Mouse (Mus musculus) small intestine, adult 2 months (tissue): ENCODE measurements around the gene Btg3. TPM values are rescaled to one million over a fixed set of nuclear protein-coding genes. Genes with fewer than 3 reads are reported as not detected.
A peak's percentile ranks its signal among the peaks of the same experiment; 100 is the strongest.
"Not testable (repeated sequence)": the region's sequence is repeated elsewhere in the genome, so short reads cannot be mapped to it uniquely, and the experiment has no call there.

Source experiments
- H3K27ac ChIP-seq: fragments of 200-500 bp; 2 replicates; pipeline ENCODE4 v1.5.1; 2012; ENCODE audit warnings: low read depth, low read length, control low read depth, inconsistent platforms; ENCODE audit not compliant: insufficient read depth
- H3K27me3 ChIP-seq: fragments of 200-500 bp; 2 replicates; pipeline ENCODE4 v1.6.1; 2012; ENCODE audit warnings: mild to moderate bottlenecking, moderate library complexity, low read length, inconsistent platforms; ENCODE audit not compliant: control insufficient read depth, insufficient read depth
- H3K36me3 ChIP-seq: fragments of 200-500 bp; 2 replicates; pipeline ENCODE4 v1.6.1; 2012; ENCODE audit warnings: mild to moderate bottlenecking, low read length, control low read depth, inconsistent platforms; ENCODE audit not compliant: control insufficient read depth, insufficient read depth
- H3K4me1 ChIP-seq: fragments of 200-500 bp; 2 replicates; pipeline ENCODE4 v1.6.1; 2012; ENCODE audit warnings: low read length, inconsistent platforms, mixed read lengths; ENCODE audit not compliant: control insufficient read depth, insufficient read depth, insufficient read length
- H3K4me3 ChIP-seq: fragments of 200-500 bp; 2 replicates; pipeline ENCODE4 v1.5.1; 2012; ENCODE audit warnings: low read depth, mild to moderate bottlenecking, control low read depth, inconsistent platforms, low read length, moderate library complexity
- CTCF ChIP-seq: fragments of 200-500 bp; IDR thresholded peaks from 2 replicates; pipeline ENCODE4 v1.5.1; 2012; ENCODE audit warnings: low read depth, mild to moderate bottlenecking, control low read depth, inconsistent platforms, low read length, moderate library complexity, mixed read lengths; ENCODE audit not compliant: insufficient replicate concordance, insufficient read length; ENCODE audit errors: extremely low read depth
- POLR2A ChIP-seq: fragments of 200-500 bp; IDR thresholded peaks from 2 replicates; pipeline ENCODE4 v1.6.1; 2012; ENCODE audit warnings: low read depth, mild to moderate bottlenecking, control low read depth, inconsistent platforms, low read length, moderate library complexity
- WGBS: fragments of 180-500 bp; shearing (Covaris S2); methylation state at CpG from one replicate; pipeline ENCODE4 v1.1.7; 2018; 5-methylcytosine and 5-hydroxymethylcytosine counted together
- polyA plus RNA-seq: library from polyadenylated mRNA; depleted of rRNA; stranded (reverse); fragments of >200 nt; gene quantifications from 2 replicates; pipeline ENCODE4 v1.2.3, GENCODE M21; 2012

Gene Btg3
- polyA plus RNA-seq, 1 experiment: 0.72 TPM

- TF ChIP-seq CTCF: no peak
- no peak for TF ChIP-seq POLR2A
- H3K4me1 ChIP-seq: peaks cover 5% of the 10 kb centered on the region; the same call in 1 of the 2 replicates
- 79% methylated on average over 8 of the region's 8 CpGs for WGBS
- H3K27me3 ChIP-seq: no peaks in the 10 kb centered on the region
- H3K4me3 ChIP-seq: no peak overlapping the region
- peaks cover 7% of the 10 kb centered on the region; the same call in 1 of the 2 replicates for H3K36me3 ChIP-seq
- H3K27ac ChIP-seq: no peak overlapping the region
Observed at GRCm38 (mm10) chr16:78373743-78374142, 3.2 kb downstream of the Btg3 start.

- Histone ChIP-seq H3K27me3 (no peaks in the 10 kb centered on the region), H3K27ac (no peak overlapping the region), H3K4me3 (no peak overlapping the region), H3K36me3 (peaks cover 11% of the 10 kb centered on the region), H3K4me1 (peaks cover 5% of the 10 kb centered on the region; the same call in 1 of the 2 replicates)
- TF ChIP-seq CTCF: no peak
- no peak for TF ChIP-seq POLR2A
- WGBS: 74% methylated on average over 5 of the region's 5 CpGs
Observed at GRCm38 (mm10) chr16:78372786-78373185, 4.2 kb downstream of the Btg3 start.

- Histone ChIP-seq H3K4me3 (no peak overlapping the region), H3K4me1 (no peaks in the 10 kb centered on the region), H3K36me3 (peaks cover 17% of the 10 kb centered on the region), H3K27me3 (no peaks in the 10 kb centered on the region), H3K27ac (no peak overlapping the region)
- no peak for TF ChIP-seq CTCF
- TF ChIP-seq POLR2A: no peak
- WGBS: 52% methylated on average over 7 of the region's 7 CpGs
Observed at GRCm38 (mm10) chr16:78371491-78372046, 5.4 kb downstream of the Btg3 start.

GRCm38 (mm10) chr16:78364554-78364953 lies 12.4 kb downstream of the Btg3 start:
- H3K4me1 ChIP-seq, H3K27me3 ChIP-seq, H3K4me3 ChIP-seq, H3K27ac ChIP-seq: not testable (repeated sequence)
- WGBS: 92% methylated on average over 9 of the region's 9 CpGs
- H3K36me3 ChIP-seq: peaks cover 25% of the 10 kb centered on the region

- no peak overlapping the region for H3K4me3 ChIP-seq
- H3K27ac ChIP-seq: no peak overlapping the region
- WGBS: 91% methylated on average over 4 of the region's 4 CpGs
- H3K36me3 ChIP-seq: peaks cover 17% of the 10 kb centered on the region
- TF ChIP-seq POLR2A (no peak), CTCF (no peak)
- no peaks in the 10 kb centered on the region for H3K4me1 ChIP-seq
- H3K27me3 ChIP-seq: no peaks in the 10 kb centered on the region
Observed at GRCm38 (mm10) chr16:78361466-78361865, 15.5 kb downstream of the Btg3 start.

- Histone ChIP-seq H3K4me3 (no peak overlapping the region), H3K36me3 (peaks cover 10% of the 10 kb centered on the region), H3K27me3 (no peaks in the 10 kb centered on the region), H3K4me1 (no peaks in the 10 kb centered on the region), H3K27ac (no peak overlapping the region)
- WGBS: 88% methylated on average over 3 of the region's 3 CpGs
- TF ChIP-seq CTCF (peak; percentile 20; the same call in 1 of the 2 replicates), POLR2A (no peak)
Observed at GRCm38 (mm10) chr16:78357757-78358156, 19.2 kb downstream of the Btg3 start.

GRCm38 (mm10) chr16:78347328-78347926 lies 29.6 kb downstream of the Btg3 start:
- Histone ChIP-seq H3K27ac (no peak overlapping the region), H3K36me3 (peaks cover 13% of the 10 kb centered on the region), H3K27me3 (no peaks in the 10 kb centered on the region), H3K4me3 (no peak overlapping the region), H3K4me1 (no peaks in the 10 kb centered on the region)
- 81% methylated on average over 13 of the region's 13 CpGs for WGBS
- no peak for TF ChIP-seq CTCF
- TF ChIP-seq POLR2A: no peak
